Mouse (Mus musculus) MEL (cell line): ENCODE data around the gene Hid1. TPM values are rescaled to one million over a fixed set of nuclear protein-coding genes. Genes with fewer than 3 reads are reported as not detected.

Source experiments
- DNase-seq: peaks from one replicate; pipeline ENCODE4 v3.0.0; 2011; ENCODE audit warnings: low read depth, low spot score
- H3K27ac ChIP-seq: 2 replicates; pipeline ENCODE4 v1.5.1; 2012; ENCODE audit warnings: low read depth, mild to moderate bottlenecking, control low read depth, low read length, moderate library complexity; ENCODE audit not compliant: control insufficient read depth
- H3K27me3 ChIP-seq, 2 experiments: fragments of 150-350 bp in 1 of 2; sonication (generic) in 1 of 2; 2 replicates each; pipeline ENCODE4 v1.6.1; 2012; ENCODE audit warnings: low read length in 2 of 2, mild to moderate bottlenecking in 2 of 2, improper control_type of control experiment in 1 of 2, moderate library complexity in 1 of 2; ENCODE audit not compliant: insufficient read depth in 2 of 2, control insufficient read depth in 1 of 2
- H3K36me3 ChIP-seq, 2 experiments: 2 replicates each; pipeline ENCODE4 v1.6.1; 2012 to 2014; ENCODE audit warnings: low read length in 2 of 2, improper control_type of control experiment in 1 of 2, inconsistent platforms in 1 of 2, mild to moderate bottlenecking in 1 of 2; ENCODE audit not compliant: insufficient read depth in 2 of 2, control insufficient read depth in 1 of 2
- H3K4me1 ChIP-seq, 2 experiments: fragments of 150-350 bp in 1 of 2; sonication (generic) in 1 of 2; 2 replicates each; pipeline ENCODE4 v1.6.1; 2012; ENCODE audit warnings: low read length in 2 of 2, improper control_type of control experiment in 1 of 2, mild to moderate bottlenecking in 1 of 2; ENCODE audit not compliant: insufficient read depth in 2 of 2, control insufficient read depth in 1 of 2
- H3K4me3 ChIP-seq, 2 experiments: fragments of 150-350 bp in 1 of 2; sonication (generic) in 1 of 2; 2 replicates each; pipeline ENCODE4 v1.5.1; 2012; ENCODE audit warnings: low read depth in 2 of 2, low read length in 2 of 2, mild to moderate bottlenecking in 2 of 2, moderate library complexity in 2 of 2, control low read depth in 1 of 2, improper control_type of control experiment in 1 of 2; ENCODE audit not compliant: control insufficient read depth in 1 of 2, insufficient read depth in 1 of 2
- H3K79me2 ChIP-seq: 2 replicates; pipeline ENCODE4 v1.6.1; 2012; ENCODE audit warnings: mild to moderate bottlenecking, low read length, moderate library complexity; ENCODE audit not compliant: control insufficient read depth, poor library complexity, insufficient read depth
- H3K9ac ChIP-seq: 2 replicates; pipeline ENCODE4 v1.6.1; 2012; ENCODE audit warnings: low read depth, mild to moderate bottlenecking, control low read depth, low read length, moderate library complexity; ENCODE audit not compliant: control insufficient read depth, poor library complexity, severe bottlenecking
- H3K9me3 ChIP-seq: fragments of 150-350 bp; sonication (generic); replicated peaks from 2 replicates; pipeline ENCODE4 v1.6.1; 2012; ENCODE audit warnings: mild to moderate bottlenecking, low read length, improper control_type of control experiment, moderate library complexity; ENCODE audit not compliant: insufficient read depth
- BHLHE40 ChIP-seq: IDR thresholded peaks from 2 replicates; pipeline ENCODE4 v1.6.1; 2012; ENCODE audit warnings: low read depth, mild to moderate bottlenecking, inconsistent platforms, low read length, improper control_type of control experiment, borderline replicate concordance
- CHD1 ChIP-seq: IDR thresholded peaks from 2 replicates; pipeline ENCODE4 v1.6.1; 2012; ENCODE audit warnings: low read depth, mild to moderate bottlenecking, inconsistent platforms, low read length, improper control_type of control experiment
- CHD2 ChIP-seq: IDR thresholded peaks from 2 replicates; pipeline ENCODE4 v1.6.1; 2011; ENCODE audit warnings: low read length, improper control_type of control experiment
- CTCF ChIP-seq, 3 experiments: IDR thresholded peaks in 2 of 3; conservative IDR thresholded peaks in 1 of 3; 2 replicates each; pipeline ENCODE4 v1.5.1; 2011 to 2012; ENCODE audit warnings: low read length in 3 of 3, low read depth in 2 of 3, mild to moderate bottlenecking in 2 of 3, improper control_type of control experiment in 1 of 3, inconsistent platforms in 1 of 3, mixed read lengths in 1 of 3, moderate library complexity in 1 of 3; ENCODE audit not compliant: control insufficient read depth in 1 of 3, insufficient read depth in 1 of 3, poor library complexity in 1 of 3, severe bottlenecking in 1 of 3
- E2F4 ChIP-seq: IDR thresholded peaks from 2 replicates; pipeline ENCODE4 v1.6.1; 2011; ENCODE audit warnings: low read depth, low read length, improper control_type of control experiment, borderline replicate concordance
- ELF1 ChIP-seq: IDR thresholded peaks from 2 replicates; pipeline ENCODE4 v1.6.1; 2014; ENCODE audit warnings: low read depth, mild to moderate bottlenecking, inconsistent platforms, low read length, improper control_type of control experiment, moderate library complexity
- EP300 ChIP-seq, 2 experiments: IDR thresholded peaks; 2 replicates each; pipeline ENCODE4 v1.6.1; 2011; ENCODE audit warnings: improper control_type of control experiment in 2 of 2, low read length in 2 of 2, low read depth in 1 of 2, mild to moderate bottlenecking in 1 of 2
- ETS1 ChIP-seq: IDR thresholded peaks from 2 replicates; pipeline ENCODE4 v1.6.1; 2012; ENCODE audit warnings: low read depth, mild to moderate bottlenecking, inconsistent platforms, low read length, improper control_type of control experiment, moderate library complexity
- GATA1 ChIP-seq: IDR thresholded peaks from 2 replicates; pipeline ENCODE4 v1.6.1; 2011; ENCODE audit warnings: low read depth, low read length, improper control_type of control experiment
- HCFC1 ChIP-seq: IDR thresholded peaks from 2 replicates; pipeline ENCODE4 v1.6.1; 2012; ENCODE audit warnings: low read depth, mild to moderate bottlenecking, inconsistent platforms, low read length, improper control_type of control experiment, moderate library complexity
- JUND ChIP-seq: IDR thresholded peaks from 2 replicates; pipeline ENCODE4 v1.6.1; 2011; ENCODE audit warnings: low read depth, mild to moderate bottlenecking, improper control_type of control experiment, low read length
- KAT2A ChIP-seq: conservative IDR thresholded peaks from 2 replicates; pipeline ENCODE4 v1.6.1; 2012; ENCODE audit warnings: low read depth, low read length, improper control_type of control experiment, inconsistent platforms
- MAFK ChIP-seq: IDR thresholded peaks from 2 replicates; pipeline ENCODE4 v1.6.1; 2011; ENCODE audit warnings: low read depth, mild to moderate bottlenecking, low read length, improper control_type of control experiment, borderline replicate concordance
- MAX ChIP-seq: IDR thresholded peaks from 2 replicates; pipeline ENCODE4 v1.6.1; 2011; ENCODE audit warnings: low read length, improper control_type of control experiment
- MAZ ChIP-seq: IDR thresholded peaks from 2 replicates; pipeline ENCODE4 v1.6.1; 2012; ENCODE audit warnings: low read depth, mild to moderate bottlenecking, inconsistent platforms, low read length, improper control_type of control experiment
- MEF2A ChIP-seq: IDR thresholded peaks from 2 replicates; pipeline ENCODE4 v1.6.1; 2014; ENCODE audit warnings: low read depth, mild to moderate bottlenecking, inconsistent platforms, low read length, improper control_type of control experiment; ENCODE audit not compliant: poor library complexity, insufficient replicate concordance, severe bottlenecking; ENCODE audit errors: extremely low read depth
- MXI1 ChIP-seq: IDR thresholded peaks from 2 replicates; pipeline ENCODE4 v1.6.1; 2011; ENCODE audit warnings: mild to moderate bottlenecking, low read depth, low read length, improper control_type of control experiment
- MYB ChIP-seq: IDR thresholded peaks from 2 replicates; pipeline ENCODE4 v1.6.1; 2011; ENCODE audit warnings: mild to moderate bottlenecking, low read depth, low read length, improper control_type of control experiment
- MYC ChIP-seq: IDR thresholded peaks from 2 replicates; pipeline ENCODE4 v1.6.1; 2011; ENCODE audit warnings: low read depth, mild to moderate bottlenecking, low read length, improper control_type of control experiment, moderate library complexity
- NELFE ChIP-seq: IDR thresholded peaks from 2 replicates; pipeline ENCODE4 v1.6.1; 2011; ENCODE audit warnings: low read depth, low read length, improper control_type of control experiment
- NRF1 ChIP-seq: IDR thresholded peaks from 2 replicates; pipeline ENCODE4 v1.6.1; 2014; ENCODE audit warnings: low read depth, mild to moderate bottlenecking, inconsistent platforms, low read length, improper control_type of control experiment, moderate library complexity; ENCODE audit not compliant: poor library complexity, insufficient read depth, severe bottlenecking
- POLR2A ChIP-seq, 2 experiments: IDR thresholded peaks; 2 replicates each; pipeline ENCODE4 v1.6.1; 2011 to 2012; ENCODE audit warnings: low read length in 2 of 2, mild to moderate bottlenecking in 2 of 2, control low read depth in 1 of 2, improper control_type of control experiment in 1 of 2, low read depth in 1 of 2, moderate library complexity in 1 of 2; ENCODE audit not compliant: control insufficient read depth in 1 of 2, insufficient read depth in 1 of 2, poor library complexity in 1 of 2
- POLR2AphosphoS2 ChIP-seq: IDR thresholded peaks from 2 replicates; pipeline ENCODE4 v1.6.1; 2011; ENCODE audit warnings: low read length, improper control_type of control experiment
- POLR2AphosphoS5 ChIP-seq: IDR thresholded peaks from 2 replicates; pipeline ENCODE4 v1.6.1; 2012; ENCODE audit warnings: low read depth, borderline replicate concordance, mild to moderate bottlenecking, inconsistent platforms, low read length, moderate library complexity, mixed read lengths
- RAD21 ChIP-seq: IDR thresholded peaks from 2 replicates; pipeline ENCODE4 v1.6.1; 2011; ENCODE audit warnings: mild to moderate bottlenecking, low read depth, low read length, improper control_type of control experiment
- RCOR1 ChIP-seq: IDR thresholded peaks from 2 replicates; pipeline ENCODE4 v1.6.1; 2012; ENCODE audit warnings: low read depth, mild to moderate bottlenecking, inconsistent platforms, low read length, improper control_type of control experiment
- SIN3A ChIP-seq: IDR thresholded peaks from 2 replicates; pipeline ENCODE4 v1.6.1; 2012; ENCODE audit warnings: low read length, improper control_type of control experiment, inconsistent platforms
- SMC3 ChIP-seq: IDR thresholded peaks from 2 replicates; pipeline ENCODE4 v1.6.1; 2011; ENCODE audit warnings: low read depth, low read length, improper control_type of control experiment
- TAL1 ChIP-seq: IDR thresholded peaks from 2 replicates; pipeline ENCODE4 v1.6.1; 2012; ENCODE audit warnings: mild to moderate bottlenecking, inconsistent platforms, low read length, moderate library complexity, mixed read lengths
- TBP ChIP-seq: IDR thresholded peaks from 2 replicates; pipeline ENCODE4 v1.8.0; 2011; ENCODE audit warnings: low read depth, low read length, improper control_type of control experiment
- TCF12 ChIP-seq: IDR thresholded peaks from 2 replicates; pipeline ENCODE4 v1.6.1; 2014; ENCODE audit warnings: low read depth, mild to moderate bottlenecking, inconsistent platforms, low read length, improper control_type of control experiment, moderate library complexity
- UBTF ChIP-seq: IDR thresholded peaks from 2 replicates; pipeline ENCODE4 v1.6.1; 2012; ENCODE audit warnings: low read depth, mild to moderate bottlenecking, inconsistent platforms, low read length, improper control_type of control experiment, moderate library complexity, borderline replicate concordance; ENCODE audit not compliant: insufficient read depth
- USF1 ChIP-seq: IDR thresholded peaks from 2 replicates; pipeline ENCODE4 v1.6.1; 2014; ENCODE audit warnings: low read depth, mild to moderate bottlenecking, inconsistent platforms, low read length, improper control_type of control experiment, moderate library complexity
- USF2 ChIP-seq, 2 experiments: IDR thresholded peaks; 2 replicates each; pipeline ENCODE4 v1.6.1; 2011 to 2012; ENCODE audit warnings: improper control_type of control experiment in 2 of 2, low read length in 2 of 2, borderline replicate concordance in 1 of 2, inconsistent platforms in 1 of 2, low read depth in 1 of 2, mild to moderate bottlenecking in 1 of 2; ENCODE audit not compliant: insufficient read depth in 1 of 2
- ZC3H11A ChIP-seq: IDR thresholded peaks from 2 replicates; pipeline ENCODE4 v1.6.1; 2012; ENCODE audit warnings: low read depth, mild to moderate bottlenecking, inconsistent platforms, low read length, improper control_type of control experiment
- ZKSCAN1 ChIP-seq: IDR thresholded peaks from 2 replicates; pipeline ENCODE4 v1.6.1; 2012; ENCODE audit warnings: low read depth, mild to moderate bottlenecking, inconsistent platforms, low read length, improper control_type of control experiment, moderate library complexity
- ZNF384 ChIP-seq: IDR thresholded peaks from 2 replicates; pipeline ENCODE4 v1.6.1; 2012; ENCODE audit warnings: low read depth, mild to moderate bottlenecking, inconsistent platforms, low read length, improper control_type of control experiment
- polyA plus RNA-seq, 2 experiments: library from polyadenylated mRNA; stranded (reverse) in 1 of 2; unstranded in 1 of 2; fragments of >175 nt in 1 of 2; fragments of >200 nt in 1 of 2; gene quantifications; 2 replicates each; pipeline versions ENCODE4 v1.2.1 to v1.2.4; 2012; ENCODE audit warnings: low replicate concordance in 2 of 2, low read depth in 1 of 2; ENCODE audit not compliant: insufficient read length in 2 of 2, insufficient read depth in 1 of 2, missing spikeins in 1 of 2
- total RNA-seq: library from RNA; depleted of rRNA; stranded (reverse); fragments of 300-350 nt; gene quantifications from 2 replicates; pipeline ENCODE4 v1.2.3, GENCODE M21; 2012

Hid1 gene
- total and polyA plus RNA-seq, 3 experiments: 1.1 to 3.0 TPM; not detected in 1

GRCm38 (mm10) chr11:115321906-115322693, 45.5 kb downstream of the Hid1 start, which contains the start of gene Ush1g:
Gene Ush1g, minus strand, starts transcription at chr11:115322041.
- Histone ChIP-seq H3K27ac (no peak within 1 kb of the TSS), H3K27me3 (peaks cover 2 to 4% of the 10 kb centered on the region in 2 experiments; a peak in 3 of 4 replicates), H3K9ac (no peak within 1 kb of the TSS), H3K79me2 (no peaks in the 10 kb centered on the region), H3K4me3 (no peak within 1 kb of the TSS), H3K36me3 (no peaks in the 10 kb centered on the region), H3K9me3 (no peaks in the 10 kb centered on the region), H3K4me1 (no peaks in the 10 kb centered on the region)
- peak; percentile 68 for DNase-seq
- no peak for TF ChIP-seq NRF1
- TF ChIP-seq EP300 (IDR thresholded peaks at IDR 0.05; ENCODE audit: low read depth in 1 of 2, low read length in 2 of 2): no peak
- no peak for TF ChIP-seq CHD1
- TF ChIP-seq MAX: no peak
- peak; percentile 82; the same call in 1 of the 2 replicates for TF ChIP-seq MAZ
- TF ChIP-seq BHLHE40: no peak
- TF ChIP-seq POLR2AphosphoS5: no peak
- no peak for TF ChIP-seq MAFK
- peak; percentile 85 for TF ChIP-seq RAD21
- TF ChIP-seq ZC3H11A: peak; percentile 59
- no peak for TF ChIP-seq SIN3A
- TF ChIP-seq MXI1: no peak
- no peak for TF ChIP-seq TBP
- TF ChIP-seq SMC3: peak; percentile 78
- no peak for TF ChIP-seq UBTF
- no peak for TF ChIP-seq POLR2A (IDR thresholded peaks at IDR 0.05; ENCODE audit: control insufficient read depth in 1 of 2, insufficient read depth in 1 of 2, low read depth in 1 of 2, low read length in 2 of 2, poor library complexity in 1 of 2)
- TF ChIP-seq ETS1: no peak
- TF ChIP-seq ELF1: no peak
- no peak for TF ChIP-seq E2F4
- TF ChIP-seq CHD2: no peak
- TF ChIP-seq KAT2A: no peak
- TF ChIP-seq USF1: no peak
- no peak for TF ChIP-seq GATA1
- TF ChIP-seq ZKSCAN1: no peak
- no peak for TF ChIP-seq MYB
- no peak for TF ChIP-seq TCF12
- 0 out of 2 replicates have a peak, but pooled peaks have one; percentile 37 for TF ChIP-seq MYC
- no peak for TF ChIP-seq RCOR1
- TF ChIP-seq POLR2AphosphoS2: no peak
- TF ChIP-seq MEF2A: no peak
- peak; percentile 74 to 96 (median 91) for TF ChIP-seq CTCF (IDR thresholded peaks at IDR 0.05 in 2 of 3, conservative IDR thresholded peaks at IDR 0.05 in 1 of 3; ENCODE audit: control insufficient read depth in 1 of 3, insufficient read depth in 1 of 3, low read depth in 2 of 3, low read length in 3 of 3, poor library complexity in 1 of 3, severe bottlenecking in 1 of 3)
- no peak for TF ChIP-seq NELFE
- TF ChIP-seq ZNF384: no peak
- TF ChIP-seq HCFC1: no peak
- TF ChIP-seq TAL1: no peak
- TF ChIP-seq JUND: no peak
- TF ChIP-seq USF2 (IDR thresholded peaks at IDR 0.05; ENCODE audit: borderline replicate concordance in 1 of 2, insufficient read depth in 1 of 2, low read depth in 1 of 2, low read length in 2 of 2): no peak
